9 mouse cellular contexts compared by ENCODE assay signal in the genomic region with DNA sequence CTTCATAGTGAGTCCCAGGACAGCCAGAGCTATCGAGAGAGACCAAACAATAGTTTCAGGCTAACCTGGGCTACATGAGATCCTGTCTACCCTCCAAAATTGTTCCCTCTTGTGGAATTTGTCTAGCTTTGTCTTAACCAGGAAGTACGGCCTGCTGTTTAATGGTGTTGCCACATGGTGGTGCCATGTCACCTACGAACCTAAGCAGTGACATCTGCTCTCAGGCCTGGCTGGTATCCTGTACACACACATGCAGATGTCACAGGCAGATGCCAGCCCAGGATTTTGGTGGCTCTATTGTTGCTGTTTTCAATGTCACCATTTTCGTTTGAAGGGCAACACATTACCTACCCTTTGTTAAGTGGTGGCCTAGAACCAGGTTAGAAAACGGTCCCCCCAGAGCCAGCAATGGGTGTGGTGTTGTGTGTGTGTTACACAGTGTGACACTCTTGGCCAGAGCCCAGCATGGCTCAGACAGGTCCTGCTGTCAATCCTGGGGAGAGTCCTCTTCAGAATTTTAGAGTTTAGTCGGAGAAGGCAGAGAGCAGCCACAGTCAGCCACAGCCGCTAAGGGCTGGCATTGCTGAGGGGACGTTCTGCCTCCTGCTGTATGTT. TPM values are rescaled to one million over a fixed set of nuclear protein-coding genes. Genes with fewer than 3 reads are reported as not detected.
DNase-seq lines count a peak whose midpoint lies in the region; ATAC-seq lines count a peak whose summit lies in the region.
"Had no signal": no experiment of that assay in that cellular context is flagged by ENCODE, and none has a peak within 500 bp of the region (broad histone marks: within the 10 kb centered on the region; RNA-seq: fewer than 3 reads in every experiment).

No protein-coding gene starts in this region.

- no peak for DNase-seq in heart, postnatal 25 days (ENCODE audit: low spot score)
- peak; percentile 35 for DNase-seq in c-Kit-positive CD71-positive TER-119-negative erythroid progenitor cells, embryonic 14.5 days (ENCODE audit: low read depth)
- peak; percentile 57 for DNase-seq in neural tube, embryonic 11.5 days (ENCODE audit: low spot score)
- DNase-seq in spleen, postnatal 36 days (ENCODE audit: low spot score in 2 of 2) = no peak
- no peak for DNase-seq in gastrocnemius, postnatal 10 days

- H3K9ac ChIP-seq in heart, embryonic 14.5 days (ENCODE audit: low read length) = no peak overlapping the region
- no peak overlapping the region for H3K9ac ChIP-seq in intestine, embryonic 15.5 days
- H3K9ac ChIP-seq in neural tube, embryonic 11.5 days (ENCODE audit: low read length) = no peak overlapping the region
- H3K9ac ChIP-seq: limb, embryonic 15.5 days had no signal

- H3K27ac ChIP-seq in heart, embryonic 14.5 days (replicated peaks in 1 of 2; ENCODE audit: control insufficient read depth in 1 of 2, insufficient read depth in 1 of 2, low read depth in 2 of 2, low read length in 2 of 2) = no peak overlapping the region
- H3K27ac ChIP-seq in intestine, embryonic 15.5 days = no peak overlapping the region
- H3K27ac ChIP-seq in neural tube, embryonic 11.5 days (ENCODE audit: low read depth, low read length) = no peak overlapping the region
- H3K27ac ChIP-seq: limb, embryonic 15.5 days had no signal

- 0 out of 2 replicates have a peak, but pooled peaks have one; percentile 26 for ATAC-seq in heart, embryonic 14.5 days (ENCODE audit: insufficient number of reproducible peaks, insufficient read depth, low FRiP score, low read depth)
- ATAC-seq in CD4-positive, CD25-positive, alpha-beta regulatory T cell, adult 4 months = peak; percentile 63
- peak; percentile 53 for ATAC-seq in intestine, embryonic 15.5 days
- ATAC-seq in neural tube, embryonic 11.5 days (ENCODE audit: insufficient read depth, low FRiP score, low TSS enrichment) = peak; percentile 45; the same call in 1 of the 2 replicates

- no peaks in the 10 kb centered on the region for H3K27me3 ChIP-seq in heart, embryonic 14.5 days (ENCODE audit: control insufficient read depth, insufficient read depth, low read length)
- no peaks in the 10 kb centered on the region for H3K27me3 ChIP-seq in intestine, embryonic 15.5 days (replicated peaks)
- no peaks in the 10 kb centered on the region for H3K27me3 ChIP-seq in neural tube, embryonic 11.5 days (ENCODE audit: control insufficient read depth, insufficient read depth, low read length)
- H3K27me3 ChIP-seq: limb, embryonic 15.5 days had no signal

- no peaks in the 10 kb centered on the region for H3K4me1 ChIP-seq in heart, embryonic 14.5 days (ENCODE audit: control insufficient read depth in 2 of 2, insufficient read depth in 2 of 2, low read length in 2 of 2)
- no peaks in the 10 kb centered on the region for H3K4me1 ChIP-seq in intestine, embryonic 15.5 days (replicated peaks)
- H3K4me1 ChIP-seq in neural tube, embryonic 11.5 days (ENCODE audit: control insufficient read depth, insufficient read depth, low read length) = no peaks in the 10 kb centered on the region
- H3K4me1 ChIP-seq: limb, embryonic 15.5 days had no signal

- no peaks in the 10 kb centered on the region for H3K9me3 ChIP-seq in heart, embryonic 14.5 days (ENCODE audit: control insufficient read depth, low read length)
- H3K9me3 ChIP-seq in intestine, embryonic 15.5 days = no peaks in the 10 kb centered on the region
- no peaks in the 10 kb centered on the region for H3K9me3 ChIP-seq in neural tube, embryonic 11.5 days (ENCODE audit: control insufficient read depth, low read length)
- H3K9me3 ChIP-seq: limb, embryonic 15.5 days had no signal

- no peak overlapping the region for H3K4me2 ChIP-seq in heart, embryonic 14.5 days (ENCODE audit: low read length)
- no peak overlapping the region for H3K4me2 ChIP-seq in intestine, embryonic 15.5 days (replicated peaks)
- H3K4me2 ChIP-seq in neural tube, embryonic 11.5 days (ENCODE audit: low read depth) = no peak overlapping the region
- H3K4me2 ChIP-seq: limb, embryonic 15.5 days had no signal

- H3K4me3 ChIP-seq in heart, embryonic 14.5 days (ENCODE audit: control insufficient read depth in 1 of 2, insufficient read depth in 1 of 2, low read depth in 1 of 2, low read length in 2 of 2) = no peak overlapping the region
- H3K4me3 ChIP-seq in intestine, embryonic 15.5 days (replicated peaks) = no peak overlapping the region
- H3K4me3 ChIP-seq in neural tube, embryonic 11.5 days (ENCODE audit: low read depth, low read length) = no peak overlapping the region
- H3K4me3 ChIP-seq: limb, embryonic 15.5 days had no signal

- intact Hi-C loops in heart, postnatal 25 days (cut with DNase I) = loop anchor here (2.0 kb wide), 1 partner anchor 43 kb away; no protein-coding TSS in a partner anchor

- peaks cover 99% of the 10 kb centered on the region for H3K36me3 ChIP-seq in heart, embryonic 14.5 days (ENCODE audit: control insufficient read depth, insufficient read depth, low read length)
- peaks cover 62% of the 10 kb centered on the region for H3K36me3 ChIP-seq in intestine, embryonic 15.5 days
- H3K36me3 ChIP-seq in neural tube, embryonic 11.5 days (ENCODE audit: control insufficient read depth, insufficient read depth, low read length) = peaks cover 13% of the 10 kb centered on the region

- WGBS in heart, embryonic 14.5 days = 71% methylated on average over 8 of the region's 8 CpGs
- 82% methylated on average over 8 of the region's 8 CpGs for WGBS in intestine, embryonic 15.5 days
- 85% methylated on average over 8 of the region's 8 CpGs for WGBS in neural tube, embryonic 11.5 days

RNA-seq across cellular contexts. Expression of a gene that starts 16.0 kb away (rescaled TPM):
- not detected in 2 replicates for polyA plus RNA-seq in heart, embryonic 14.5 days (2014; fragmentation: Nextera tagmentation; extraction: Ambion mirVana)
- not detected for total RNA-seq in heart, postnatal 25 days (2021)
- polyA plus RNA-seq in CD4-positive, CD25-positive, alpha-beta regulatory T cell, adult 4 months (2017; shearing (Covaris generic)) = not detected
- 131 and 571 TPM in 2 replicates for polyA plus RNA-seq in intestine, embryonic 15.5 days (2015; fragmentation: Nextera tagmentation; extraction: Ambion mirVana)
- polyA plus RNA-seq in neural tube, embryonic 11.5 days (2014; fragmentation: Nextera tagmentation; extraction: Ambion mirVana) = not detected in 2 replicates
- total RNA-seq in gastrocnemius, postnatal 10 days (2021) = not detected
- polyA plus RNA-seq: limb, embryonic 15.5 days had no signal

RNA-seq across cellular contexts. Expression of a gene that starts 16.5 kb away (rescaled TPM):
- 15.2 and 15.4 TPM in 2 replicates for polyA plus RNA-seq in heart, embryonic 14.5 days (2014; fragmentation: Nextera tagmentation; extraction: Ambion mirVana)
- total RNA-seq in heart, postnatal 25 days (2021) = 1 to 10 TPM; 7.9 to 8.6 TPM
- polyA plus RNA-seq in CD4-positive, CD25-positive, alpha-beta regulatory T cell, adult 4 months (2017; shearing (Covaris generic)) = 10 to 100 TPM; 10.8 to 12.4 TPM
- polyA plus RNA-seq in intestine, embryonic 15.5 days (2015; fragmentation: Nextera tagmentation; extraction: Ambion mirVana) = 21.8 and 22.2 TPM in 2 replicates
- polyA plus RNA-seq in neural tube, embryonic 11.5 days (2014; fragmentation: Nextera tagmentation; extraction: Ambion mirVana) = 19.3 and 21.7 TPM in 2 replicates
- 1 to 10 TPM; 5.6 to 8.0 TPM for total RNA-seq in gastrocnemius, postnatal 10 days (2021)

RNA-seq across cellular contexts. Expression of a gene that starts 19.2 kb away (rescaled TPM):
- 3.6 and 4.4 TPM in 2 replicates for polyA plus RNA-seq in heart, embryonic 14.5 days (2014; fragmentation: Nextera tagmentation; extraction: Ambion mirVana)
- 10 to 100 TPM; 17.7 to 22.9 TPM for total RNA-seq in heart, postnatal 25 days (2021)
- polyA plus RNA-seq in CD4-positive, CD25-positive, alpha-beta regulatory T cell, adult 4 months (2017; shearing (Covaris generic)) = 1 to 10 TPM; 3.4 to 4.3 TPM
- polyA plus RNA-seq in intestine, embryonic 15.5 days (2015; fragmentation: Nextera tagmentation; extraction: Ambion mirVana) = 4.2 and 4.4 TPM in 2 replicates
- polyA plus RNA-seq in neural tube, embryonic 11.5 days (2014; fragmentation: Nextera tagmentation; extraction: Ambion mirVana) = 5.4 and 5.8 TPM in 2 replicates
- total RNA-seq in gastrocnemius, postnatal 10 days (2021) = 1 to 10 TPM; 8.6 to 9.1 TPM

RNA-seq across cellular contexts. Expression of a gene that starts 36.2 kb away (rescaled TPM):
- polyA plus RNA-seq in heart, embryonic 14.5 days (2014; fragmentation: Nextera tagmentation; extraction: Ambion mirVana) = not detected in 2 replicates
- not detected for total RNA-seq in heart, postnatal 25 days (2021)
- not detected for polyA plus RNA-seq in CD4-positive, CD25-positive, alpha-beta regulatory T cell, adult 4 months (2017; shearing (Covaris generic))
- 0.45 and 0.97 TPM in 2 replicates for polyA plus RNA-seq in intestine, embryonic 15.5 days (2015; fragmentation: Nextera tagmentation; extraction: Ambion mirVana)
- not detected in 2 replicates for polyA plus RNA-seq in neural tube, embryonic 11.5 days (2014; fragmentation: Nextera tagmentation; extraction: Ambion mirVana)
- not detected for total RNA-seq in gastrocnemius, postnatal 10 days (2021)
- polyA plus RNA-seq: limb, embryonic 15.5 days had no signal

Comparison
In these comparisons a context has a peak if more than half of its experiments do, and no peak if none do; other contexts are left out.
1. DNase-seq: peak in c-Kit-positive CD71-positive TER-119-negative erythroid progenitor cells, embryonic 14.5 days (single experiment) and neural tube, embryonic 11.5 days (single experiment); none in heart, postnatal 25 days (single experiment), spleen, postnatal 36 days (0 of 2) and gastrocnemius, postnatal 10 days (single experiment).
2. RNA of a gene that starts 16.0 kb away (polyA plus RNA-seq): 131 to 571 TPM in intestine, embryonic 15.5 days; not detected in CD4-positive, CD25-positive, alpha-beta regulatory T cell, adult 4 months, not detected in heart, embryonic 14.5 days and not detected in neural tube, embryonic 11.5 days; every median in the first group is over 10 times any median in the second.
3. Peak in every context shown above with its lines, with median percentiles within 50 percentile points of each other: ATAC-seq.